Mouse (Mus musculus): ENCODE measurements at regions not wholly inside any gene's neighbourhood (a gene's known extent, or its start where the extent isn't known, plus 50 kb on each side); places are given as distances from the start of the nearest gene placed in this dataset.

DNA sequence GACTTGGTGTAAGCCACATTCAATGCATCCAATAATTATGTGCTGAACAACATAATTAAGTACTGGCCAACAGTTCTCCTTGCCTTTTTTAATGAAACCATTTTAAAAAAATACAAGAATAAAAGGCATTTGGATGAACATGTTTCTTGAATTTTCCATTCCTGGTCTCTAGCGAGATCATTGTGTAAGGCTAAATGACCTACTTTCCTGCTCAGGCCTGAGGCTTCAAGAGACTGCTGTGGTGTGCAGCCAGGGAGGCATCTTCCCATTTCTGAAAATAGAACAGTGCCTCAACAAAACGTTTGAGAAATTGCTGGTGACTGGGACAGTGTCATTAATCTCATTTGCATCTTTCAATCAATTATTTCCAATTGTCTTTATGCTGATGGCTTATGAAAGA, 124.5 kb downstream of the Dll1 start:
- no peak for TF ChIP-seq GATA1 (IDR thresholded peaks at IDR 0.05; ENCODE audit: borderline replicate concordance, low read length)
- TF ChIP-seq FLI1 (IDR thresholded peaks at IDR 0.05; ENCODE audit: low read length), result no peak

Data from megakaryocyte, embryonic 14.5 days (primary cell).